Mouse (Mus musculus) embryonic facial prominence, embryonic 10.5 days (tissue): Measurements from ENCODE around the gene Reps2. TPM values are rescaled to one million over a fixed set of nuclear protein-coding genes. Genes with fewer than 3 reads are reported as not detected.

ENCODE experiments used
- DNase-seq: peaks from one replicate; pipeline ENCODE4 v3.0.0-alpha.2; 2017; ENCODE audit warnings: low spot score
- H3K27ac ChIP-seq: fragments of 300-500 bp; sonication (generic); replicated peaks from 2 replicates; pipeline ENCODE4 v1.5.1; 2016; ENCODE audit warnings: mild to moderate bottlenecking
- H3K27me3 ChIP-seq: fragments of 300-500 bp; sonication (generic); replicated peaks from 2 replicates; pipeline ENCODE4 v1.6.1; 2016; ENCODE audit warnings: low read depth, mild to moderate bottlenecking; ENCODE audit not compliant: poor library complexity, severe bottlenecking
- H3K36me3 ChIP-seq: fragments of 300-500 bp; sonication (generic); replicated peaks from 2 replicates; pipeline ENCODE4 v1.6.1; 2016; ENCODE audit warnings: mild to moderate bottlenecking, moderate library complexity
- H3K4me1 ChIP-seq: fragments of 300-500 bp; sonication (generic); 2 replicates; pipeline ENCODE4 v1.6.1; 2016
- H3K4me3 ChIP-seq: fragments of 300-500 bp; sonication (generic); 2 replicates; pipeline ENCODE4 v1.5.1; 2016; ENCODE audit warnings: mild to moderate bottlenecking, moderate library complexity
- H3K9me3 ChIP-seq: fragments of 300-500 bp; sonication (generic); 2 replicates; pipeline ENCODE4 v1.6.1; 2016; ENCODE audit warnings: mild to moderate bottlenecking
- WGBS: fragments of 180-500 bp; shearing (Covaris S2); methylation state at CpG from one replicate; pipeline ENCODE4 v1.1.7; 2016; 5-methylcytosine and 5-hydroxymethylcytosine counted together
- polyA plus RNA-seq: library from polyadenylated mRNA; unstranded; fragments of >200 nt; fragmentation: Nextera tagmentation; extraction: Ambion mirVana; gene quantifications from 2 replicates; pipeline ENCODE4 v1.2.1, GENCODE M21; 2016

Gene Reps2
- polyA plus RNA-seq, 1 experiment from 2014 or later: 0.25 TPM

GRCm38 (mm10) chrX:162520374-162520773 lies 123.1 kb downstream of the Reps2 start:
- H3K27ac ChIP-seq: no peak overlapping the region
- H3K9me3 ChIP-seq: no peaks in the 10 kb centered on the region
- DNase-seq: no peak
- peaks cover 94% of the 10 kb centered on the region for H3K27me3 ChIP-seq
- no peaks in the 10 kb centered on the region for H3K36me3 ChIP-seq
- H3K4me1 ChIP-seq: no peaks in the 10 kb centered on the region
- no peak overlapping the region for H3K4me3 ChIP-seq
- WGBS: 82% methylated on average over 2 of the region's 2 CpGs

- Histone ChIP-seq H3K27me3 (peaks cover 84% of the 10 kb centered on the region), H3K9me3 (no peaks in the 10 kb centered on the region), H3K4me3 (no peak overlapping the region), H3K36me3 (no peaks in the 10 kb centered on the region), H3K27ac (no peak overlapping the region), H3K4me1 (no peaks in the 10 kb centered on the region)
- DNase-seq: no peak
- 61% methylated on average over 2 of the region's 2 CpGs for WGBS
These were observed 132.9 kb downstream of the Reps2 start for GRCm38 (mm10) chrX:162510426-162510980.

- 43% methylated on average over 2 of the region's 2 CpGs for WGBS
- Histone ChIP-seq H3K27me3 (peaks cover 90% of the 10 kb centered on the region), H3K27ac (no peak overlapping the region), H3K4me1 (no peaks in the 10 kb centered on the region), H3K9me3 (no peaks in the 10 kb centered on the region), H3K36me3 (no peaks in the 10 kb centered on the region), H3K4me3 (no peak overlapping the region)
- no peak for DNase-seq
These were observed 138.3 kb downstream of the Reps2 start for GRCm38 (mm10) chrX:162505186-162505585.

- Histone ChIP-seq H3K27ac (no peak overlapping the region), H3K27me3 (peaks cover 81% of the 10 kb centered on the region)
- WGBS: 67% methylated on average over 2 of the region's 2 CpGs
These were observed 140.0 kb downstream of the Reps2 start for GRCm38 (mm10) chrX:162503436-162503835.

GRCm38 (mm10) chrX:162500962-162501361 lies 142.5 kb downstream of the Reps2 start:
- H3K9me3 ChIP-seq: no peaks in the 10 kb centered on the region
- peaks cover 87% of the 10 kb centered on the region for H3K27me3 ChIP-seq
- H3K36me3 ChIP-seq: no peaks in the 10 kb centered on the region
- H3K27ac ChIP-seq: no peak overlapping the region
- H3K4me3 ChIP-seq: no peak overlapping the region
- no peak for DNase-seq
- H3K4me1 ChIP-seq: no peaks in the 10 kb centered on the region
- WGBS: 78% methylated on average over 3 of the region's 3 CpGs

More at GRCm38 (mm10) chrX:162503436-162503835, 140.0 kb downstream of the Reps2 start:
- Histone ChIP-seq H3K4me1 (no peaks in the 10 kb centered on the region), H3K4me3 (no peak overlapping the region), H3K9me3 (no peaks in the 10 kb centered on the region), H3K36me3 (no peaks in the 10 kb centered on the region)
- no peak for DNase-seq

- 62% methylated on average over 2 of the region's 2 CpGs for WGBS
- H3K4me1 ChIP-seq: no peaks in the 10 kb centered on the region
- H3K27me3 ChIP-seq: peaks cover 79% of the 10 kb centered on the region
- H3K4me3 ChIP-seq: no peak overlapping the region
- no peaks in the 10 kb centered on the region for H3K9me3 ChIP-seq
- no peak overlapping the region for H3K27ac ChIP-seq
- H3K36me3 ChIP-seq: no peaks in the 10 kb centered on the region
- no peak for DNase-seq
These were observed 147.0 kb downstream of the Reps2 start for GRCm38 (mm10) chrX:162496485-162496884.

GRCm38 (mm10) chrX:162488630-162489029 lies 154.8 kb downstream of the Reps2 start:
- Histone ChIP-seq H3K36me3 (no peaks in the 10 kb centered on the region), H3K4me1 (no peaks in the 10 kb centered on the region), H3K27ac (no peak overlapping the region), H3K27me3 (peaks cover 65% of the 10 kb centered on the region), H3K9me3 (no peaks in the 10 kb centered on the region), H3K4me3 (no peak overlapping the region)
- 74% methylated on average over 1 of the region's 1 CpGs for WGBS
- DNase-seq: no peak

- no peak for DNase-seq
- no peaks in the 10 kb centered on the region for H3K4me1 ChIP-seq
- no peaks in the 10 kb centered on the region for H3K9me3 ChIP-seq
- H3K36me3 ChIP-seq: no peaks in the 10 kb centered on the region
- H3K27me3 ChIP-seq: peaks cover 70% of the 10 kb centered on the region
- no peak overlapping the region for H3K27ac ChIP-seq
- H3K4me3 ChIP-seq: no peak overlapping the region
These were observed 155.7 kb downstream of the Reps2 start for GRCm38 (mm10) chrX:162487734-162488133.

GRCm38 (mm10) chrX:162470213-162470612 lies 173.2 kb downstream of the Reps2 start:
- H3K4me1 ChIP-seq: no peaks in the 10 kb centered on the region
- H3K36me3 ChIP-seq: no peaks in the 10 kb centered on the region
- peaks cover 51% of the 10 kb centered on the region for H3K27me3 ChIP-seq
- 84% methylated on average over 3 of the region's 3 CpGs for WGBS
- no peak overlapping the region for H3K4me3 ChIP-seq
- H3K9me3 ChIP-seq: no peaks in the 10 kb centered on the region
- H3K27ac ChIP-seq: no peak overlapping the region
- no peak for DNase-seq

GRCm38 (mm10) chrX:162462156-162462555 lies 181.3 kb downstream of the Reps2 start:
- DNase-seq: no peak
- Histone ChIP-seq H3K27me3 (peaks cover 60% of the 10 kb centered on the region), H3K27ac (no peak overlapping the region), H3K9me3 (no peaks in the 10 kb centered on the region), H3K36me3 (no peaks in the 10 kb centered on the region), H3K4me1 (no peaks in the 10 kb centered on the region), H3K4me3 (no peak overlapping the region)
- 70% methylated on average over 5 of the region's 5 CpGs for WGBS

GRCm38 (mm10) chrX:162456445-162456844 lies 187.0 kb downstream of the Reps2 start:
- no peaks in the 10 kb centered on the region for H3K36me3 ChIP-seq
- H3K4me1 ChIP-seq: no peaks in the 10 kb centered on the region
- peaks cover 83% of the 10 kb centered on the region for H3K27me3 ChIP-seq
- 86% methylated on average over 1 of the region's 1 CpGs for WGBS
- DNase-seq: no peak
- H3K9me3 ChIP-seq: no peaks in the 10 kb centered on the region
- H3K4me3 ChIP-seq: no peak overlapping the region
- no peak overlapping the region for H3K27ac ChIP-seq

- no peaks in the 10 kb centered on the region for H3K4me1 ChIP-seq
- DNase-seq: no peak
- H3K27me3 ChIP-seq: peaks cover 79% of the 10 kb centered on the region
- H3K27ac ChIP-seq: no peak overlapping the region
- no peaks in the 10 kb centered on the region for H3K36me3 ChIP-seq
- no peaks in the 10 kb centered on the region for H3K9me3 ChIP-seq
- WGBS: 83% methylated on average over 1 of the region's 1 CpGs
- no peak overlapping the region for H3K4me3 ChIP-seq
These were observed 188.1 kb downstream of the Reps2 start for GRCm38 (mm10) chrX:162455364-162455763.

- Histone ChIP-seq H3K9me3 (no peaks in the 10 kb centered on the region), H3K27me3 (peaks cover 81% of the 10 kb centered on the region), H3K36me3 (no peaks in the 10 kb centered on the region), H3K4me3 (no peak overlapping the region), H3K4me1 (no peaks in the 10 kb centered on the region), H3K27ac (no peak overlapping the region)
- 68% methylated on average over 7 of the region's 7 CpGs for WGBS
- no peak for DNase-seq
These were observed 189.5 kb downstream of the Reps2 start for GRCm38 (mm10) chrX:162453821-162454402.
